Mouse (Mus musculus): ENCODE data around the gene Hoxd13. TPM values are rescaled to one million over a fixed set of nuclear protein-coding genes. Genes with fewer than 3 reads are reported as not detected.

The Hoxd13 gene
- polyA plus RNA-seq, 1 experiment from 2014 or later, result not detected

- no peaks in the 10 kb centered on the region for H3K36me3 ChIP-seq
- no peak overlapping the region for H3K9ac ChIP-seq
- no peak overlapping the region for H3K4me3 ChIP-seq
- H3K27ac ChIP-seq, result no peak overlapping the region
- no peak for ATAC-seq (ENCODE audit: low FRiP score)
- 6% methylated on average over 17 of the region's 17 CpGs for WGBS
- H3K9me3 ChIP-seq (replicated peaks), result 0 out of 2 replicates have a peak, but pooled peaks cover 2% of the 10 kb centered on the region
- H3K4me2 ChIP-seq (replicated peaks), result no peak overlapping the region
- H3K27me3 ChIP-seq, result peaks cover 92% of the 10 kb centered on the region
- peaks cover 14% of the 10 kb centered on the region; the same call in 1 of the 2 replicates for H3K4me1 ChIP-seq
These were observed 18.3 kb downstream of the Hoxd13 start for GRCm38 (mm10) chr2:74686301-74686987.

DNA sequence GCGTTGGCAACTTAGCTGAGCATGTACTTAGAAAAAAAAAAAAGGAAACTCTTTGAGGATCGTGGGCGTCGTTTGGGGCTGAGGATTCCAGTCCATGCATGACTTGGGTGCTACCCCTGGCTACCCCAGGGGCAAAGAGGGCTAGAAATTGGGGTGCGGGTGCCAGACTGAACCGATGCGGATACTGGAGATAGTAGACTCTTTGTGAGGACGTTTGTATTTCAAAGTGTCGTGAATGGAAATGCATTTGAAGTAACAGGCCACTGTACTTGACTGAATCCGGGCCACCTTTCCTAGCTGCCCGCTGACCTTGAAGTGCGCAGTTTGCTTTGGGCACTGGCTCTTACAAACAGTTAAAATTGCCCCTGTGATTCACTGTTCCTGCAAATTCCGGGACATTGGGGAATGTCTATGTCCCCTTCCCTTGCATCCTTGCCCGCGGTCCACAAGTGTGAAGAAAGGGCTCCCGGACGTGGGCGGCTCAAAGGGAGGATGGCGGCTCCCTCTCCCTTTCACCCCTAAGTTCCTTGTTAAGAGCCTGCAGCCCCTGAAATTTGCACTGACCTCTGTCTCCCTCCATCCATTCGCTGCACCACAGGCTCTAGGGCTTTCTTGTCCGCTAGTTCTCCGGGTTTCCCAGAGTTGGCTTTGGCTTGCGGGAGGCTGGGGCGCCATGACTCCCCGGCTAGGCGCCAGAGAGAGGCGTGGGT, 19.0 kb downstream of the Hoxd13 start:
- H3K9ac ChIP-seq, result no peak overlapping the region
- H3K27ac ChIP-seq, result no peak overlapping the region

GRCm38 (mm10) chr2:74687698-74688555, 19.8 kb downstream of the Hoxd13 start:
- Histone ChIP-seq H3K4me3 (no peak overlapping the region), H3K4me1 (peaks cover under 1% of the 10 kb centered on the region), H3K9me3 (replicated peaks) (0 out of 2 replicates have a peak, but pooled peaks cover 3% of the 10 kb centered on the region), H3K27ac (no peak overlapping the region), H3K4me2 (replicated peaks) (no peak overlapping the region), H3K9ac (no peak overlapping the region), H3K27me3 (peaks cover 92% of the 10 kb centered on the region), H3K36me3 (no peaks in the 10 kb centered on the region)
- ATAC-seq (ENCODE audit: low FRiP score), result no peak
- WGBS, result under 1% methylated on average over 31 of the region's 31 CpGs

More for the DNA sequence above, 19.0 kb downstream of the Hoxd13 start:
- Histone ChIP-seq H3K27me3 (peaks cover 92% of the 10 kb centered on the region), H3K9me3 (replicated peaks) (0 out of 2 replicates have a peak, but pooled peaks cover 3% of the 10 kb centered on the region), H3K4me2 (replicated peaks) (no peak overlapping the region), H3K4me1 (peaks cover 7% of the 10 kb centered on the region), H3K4me3 (no peak overlapping the region), H3K36me3 (no peaks in the 10 kb centered on the region)
- no peak for ATAC-seq (ENCODE audit: low FRiP score)
- under 1% methylated on average over 27 of the region's 27 CpGs for WGBS

DNA sequence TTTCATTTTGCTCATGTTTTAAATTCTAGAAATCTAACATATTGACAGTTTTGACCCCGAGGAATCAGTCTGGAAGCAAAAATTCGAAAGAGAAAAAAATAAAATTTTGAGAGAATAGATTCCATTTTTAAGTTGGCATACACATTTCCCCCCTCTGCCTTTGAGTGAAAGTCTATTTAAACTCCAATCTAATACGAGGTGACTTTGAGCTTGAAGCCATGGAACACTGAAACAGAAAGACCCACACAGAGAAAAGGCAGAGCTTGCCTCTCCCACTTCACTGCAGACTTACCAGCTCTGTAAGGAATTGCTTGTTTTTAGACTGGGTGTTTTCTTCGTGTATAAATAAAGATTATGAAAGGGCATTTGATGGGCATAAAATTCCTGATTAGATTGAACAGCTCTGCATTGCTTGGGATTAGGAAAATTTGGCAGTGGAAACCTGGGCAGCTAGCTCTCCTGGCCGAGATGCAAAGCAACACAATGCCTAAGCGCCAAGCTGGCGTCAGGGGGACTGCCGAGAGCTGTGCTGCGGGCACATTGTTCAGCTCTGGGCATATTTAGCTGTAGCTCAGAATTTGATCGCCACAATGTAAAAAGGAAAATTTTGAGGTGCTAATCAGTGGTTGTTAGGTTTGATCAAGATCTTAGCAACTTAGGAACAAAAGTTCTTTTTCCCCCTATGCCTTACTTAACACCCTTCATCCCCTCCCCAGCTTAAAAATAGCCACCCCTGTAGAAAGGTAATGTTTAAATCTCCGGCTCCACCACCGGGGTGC, 20.9 kb downstream of the Hoxd13 start:
- Histone ChIP-seq H3K4me2 (replicated peaks) (no peak overlapping the region), H3K27me3 (peaks cover 92% of the 10 kb centered on the region), H3K9ac (no peak overlapping the region), H3K4me1 (no peaks in the 10 kb centered on the region; the same call in 1 of the 2 replicates), H3K36me3 (no peaks in the 10 kb centered on the region), H3K27ac (no peak overlapping the region), H3K4me3 (no peak overlapping the region), H3K9me3 (replicated peaks) (0 out of 2 replicates have a peak, but pooled peaks cover 3% of the 10 kb centered on the region)
- 3% methylated on average over 12 of the region's 12 CpGs for WGBS
- ATAC-seq (ENCODE audit: low FRiP score), result no peak

- Histone ChIP-seq H3K4me1 (no peaks in the 10 kb centered on the region; the same call in 1 of the 2 replicates), H3K27ac (no peak overlapping the region), H3K9me3 (replicated peaks) (0 out of 2 replicates have a peak, but pooled peaks cover 3% of the 10 kb centered on the region), H3K27me3 (peaks cover 92% of the 10 kb centered on the region), H3K4me2 (replicated peaks) (no peak overlapping the region), H3K4me3 (no peak overlapping the region), H3K9ac (no peak overlapping the region), H3K36me3 (no peaks in the 10 kb centered on the region)
- WGBS, result 1% methylated on average over 24 of the region's 24 CpGs
- no peak for ATAC-seq (ENCODE audit: low FRiP score)
These were observed 21.6 kb downstream of the Hoxd13 start for GRCm38 (mm10) chr2:74689574-74690337.

- Histone ChIP-seq H3K36me3 (no peaks in the 10 kb centered on the region), H3K27ac (no peak overlapping the region), H3K4me2 (replicated peaks) (no peak overlapping the region), H3K9ac (no peak overlapping the region), H3K9me3 (replicated peaks) (0 out of 2 replicates have a peak, but pooled peaks cover 3% of the 10 kb centered on the region), H3K4me1 (no peaks in the 10 kb centered on the region; the same call in 1 of the 2 replicates), H3K4me3 (no peak overlapping the region), H3K27me3 (peaks cover 92% of the 10 kb centered on the region)
- WGBS, result 7% methylated on average over 8 of the region's 8 CpGs
- no peak for ATAC-seq (ENCODE audit: low FRiP score)
These were observed 22.2 kb downstream of the Hoxd13 start for GRCm38 (mm10) chr2:74690338-74690716.

DNA sequence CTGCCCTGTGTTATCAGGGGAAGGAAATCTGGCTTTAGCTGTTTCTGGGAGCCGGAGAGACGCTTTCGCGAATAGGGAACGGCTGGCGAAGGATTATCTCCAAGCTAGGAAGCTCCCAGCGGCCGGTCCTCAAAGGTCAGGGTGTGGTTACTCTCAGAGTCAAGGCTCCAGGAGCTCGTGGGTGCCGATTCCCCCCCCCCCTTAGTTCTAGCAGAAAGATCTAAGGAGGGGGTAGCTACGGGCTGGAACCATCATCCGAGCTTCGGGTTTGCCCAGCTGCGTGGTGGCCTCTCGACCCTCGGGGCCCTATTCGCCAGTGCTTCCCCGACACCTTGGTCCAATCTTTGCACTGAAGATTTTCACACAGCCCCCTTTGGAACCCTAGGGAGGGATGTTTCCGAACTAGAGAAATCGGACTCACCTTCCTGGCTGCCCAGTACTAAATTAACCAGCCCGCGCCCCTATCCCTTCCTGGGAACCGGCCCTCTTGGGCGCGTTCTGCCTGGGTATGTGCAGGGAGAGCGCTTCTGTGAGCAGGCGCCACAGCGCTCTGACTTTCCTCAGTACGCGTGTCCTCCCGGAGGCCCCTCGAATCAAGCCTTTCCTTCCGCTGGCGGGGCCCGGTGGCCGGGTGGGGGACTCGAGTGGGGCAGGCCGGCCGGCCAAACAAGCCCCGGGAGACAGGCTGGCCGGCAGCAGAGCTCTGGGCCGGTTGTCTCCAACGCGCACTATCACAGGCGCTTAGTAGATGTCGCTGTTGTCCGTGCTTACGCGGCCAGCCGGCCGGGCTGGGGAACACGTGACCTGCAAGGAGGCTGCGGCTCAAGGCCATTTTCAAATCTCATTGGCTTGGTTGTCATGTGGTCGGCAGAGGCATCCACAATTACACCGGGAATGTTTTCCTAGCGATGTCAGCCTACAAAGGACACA, 23.2 kb downstream of the Hoxd13 start, which contains the start of gene Hoxd10:
Hoxd10 (plus strand) TSS at position 903 of the 930 bp plus-strand sequence.
- Histone ChIP-seq H3K27me3 (peaks cover 95% of the 10 kb centered on the region), H3K4me2 (replicated peaks) (no peak within 1 kb of the TSS; the same call in 1 of the 2 replicates), H3K4me3 (0 out of 2 replicates have a peak within 1 kb of the TSS, but pooled peaks have one; percentile 1), H3K9ac (no peak within 1 kb of the TSS), H3K4me1 (no peaks in the 10 kb centered on the region; the same call in 1 of the 2 replicates), H3K36me3 (no peaks in the 10 kb centered on the region), H3K27ac (no peak within 1 kb of the TSS), H3K9me3 (replicated peaks) (0 out of 2 replicates have a peak, but pooled peaks cover 3% of the 10 kb centered on the region)
- ATAC-seq (ENCODE audit: low FRiP score), result peak; percentile 52; the same call in 1 of the 2 replicates
- WGBS, result 1% methylated on average over 56 of the region's 56 CpGs

GRCm38 (mm10) chr2:74691995-74692807, 24.1 kb downstream of the Hoxd13 start:
- H3K27ac ChIP-seq, result no peak overlapping the region
- peaks cover 95% of the 10 kb centered on the region for H3K27me3 ChIP-seq
- H3K36me3 ChIP-seq, result no peaks in the 10 kb centered on the region
- 0 out of 2 replicates have a peak overlapping the region, but pooled peaks have one; percentile 1 for H3K4me3 ChIP-seq
- no peak overlapping the region for H3K4me2 ChIP-seq (replicated peaks)
- 4% methylated on average over 35 of the region's 35 CpGs for WGBS
- 0 out of 2 replicates have a peak, but pooled peaks cover 3% of the 10 kb centered on the region for H3K9me3 ChIP-seq (replicated peaks)
- no peak for ATAC-seq (ENCODE audit: low FRiP score)
- H3K4me1 ChIP-seq, result no peaks in the 10 kb centered on the region; the same call in 1 of the 2 replicates
- H3K9ac ChIP-seq, result no peak overlapping the region

DNA sequence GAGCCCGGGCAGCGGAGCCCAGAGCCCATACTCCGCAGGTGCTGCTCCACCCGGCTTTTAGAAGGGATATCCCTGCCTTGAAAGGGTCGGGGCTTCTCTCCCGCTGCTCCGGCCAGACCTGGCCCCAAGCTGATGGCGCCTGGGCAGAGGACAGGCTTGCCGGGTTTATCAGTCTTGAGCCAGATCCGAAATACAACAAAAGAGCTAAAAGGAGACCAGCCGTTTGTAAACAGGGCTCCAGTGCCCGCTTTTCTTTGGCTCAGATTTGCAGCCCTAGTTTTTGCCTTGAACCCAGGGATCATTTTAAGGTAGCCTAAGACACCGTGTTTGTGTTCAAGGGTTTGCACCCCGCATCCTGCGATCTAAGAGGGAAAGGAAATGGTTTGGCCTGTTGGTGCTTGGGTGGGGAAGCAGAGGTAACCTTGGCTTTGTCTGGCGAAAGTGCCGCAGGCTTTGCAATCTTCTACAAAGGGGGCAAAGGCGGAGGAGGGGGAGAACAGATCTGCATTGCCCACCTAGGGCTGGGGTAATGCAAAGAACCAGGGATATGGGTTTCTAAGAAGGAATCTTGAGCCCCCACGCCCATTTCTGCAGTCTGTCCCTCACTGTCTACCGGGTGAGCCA, 24.8 kb downstream of the Hoxd13 start:
- H3K9me3 ChIP-seq (replicated peaks), result 0 out of 2 replicates have a peak, but pooled peaks cover 3% of the 10 kb centered on the region
- no peak overlapping the region for H3K27ac ChIP-seq
- peaks cover 5% of the 10 kb centered on the region for H3K4me1 ChIP-seq
- ATAC-seq (ENCODE audit: low FRiP score), result no peak
- 2% methylated on average over 20 of the region's 20 CpGs for WGBS
- no peaks in the 10 kb centered on the region for H3K36me3 ChIP-seq
- H3K4me2 ChIP-seq (replicated peaks), result no peak overlapping the region
- H3K9ac ChIP-seq, result no peak overlapping the region
- no peak overlapping the region for H3K4me3 ChIP-seq
- H3K27me3 ChIP-seq, result peaks cover 95% of the 10 kb centered on the region

Data from hindbrain, embryonic 12.5 days (tissue).